Mouse (Mus musculus) thymus, adult 2 months (tissue): ENCODE data around the gene Gm10073.

Source experiments
- CTCF ChIP-seq: fragments of 200-500 bp; IDR thresholded peaks from 2 replicates; pipeline ENCODE4 v1.5.1; 2012; ENCODE audit warnings: mild to moderate bottlenecking, control low read depth, low read length, moderate library complexity, borderline replicate concordance; ENCODE audit not compliant: control insufficient read depth, poor library complexity, insufficient read depth; ENCODE audit errors: extremely low read depth
- POLR2A ChIP-seq: fragments of 200-500 bp; IDR thresholded peaks from 2 replicates; pipeline ENCODE4 v1.6.1; 2012; ENCODE audit warnings: mild to moderate bottlenecking, low read length, control low read depth, moderate library complexity; ENCODE audit not compliant: control insufficient read depth, poor library complexity, insufficient read depth; ENCODE audit errors: extremely low read depth

DNA sequence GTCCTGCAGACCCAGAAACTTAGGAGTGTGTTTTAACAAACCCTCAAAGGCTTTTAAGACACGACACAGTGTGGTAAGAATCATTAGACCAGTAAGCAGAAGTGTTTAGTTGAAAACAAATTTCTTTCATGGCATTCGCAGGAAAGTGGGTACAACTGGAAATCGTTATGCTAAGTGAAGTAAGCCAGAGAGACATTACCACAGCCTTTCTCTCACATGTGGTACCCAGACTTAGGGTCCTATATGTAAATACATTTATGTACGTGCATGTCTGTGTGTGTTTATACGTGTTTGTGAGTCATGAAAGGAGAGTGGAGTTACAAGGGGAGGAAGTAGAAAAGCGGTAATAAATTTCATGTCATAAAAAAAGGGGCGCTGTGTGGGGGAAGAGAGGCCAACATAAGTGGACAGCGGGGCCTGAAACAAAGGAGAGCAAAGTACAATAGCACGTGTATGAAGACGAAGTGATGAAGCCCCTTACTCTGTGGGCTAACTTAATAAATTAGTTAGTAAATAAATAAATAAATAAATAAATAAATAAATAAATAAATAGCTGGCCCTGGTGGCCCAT is 24.8 kb downstream of the Gm10073 start:
- TF ChIP-seq POLR2A = no peak
- TF ChIP-seq CTCF = no peak
